Mouse (Mus musculus): Measurements from ENCODE around the gene Uvrag.

DNA sequence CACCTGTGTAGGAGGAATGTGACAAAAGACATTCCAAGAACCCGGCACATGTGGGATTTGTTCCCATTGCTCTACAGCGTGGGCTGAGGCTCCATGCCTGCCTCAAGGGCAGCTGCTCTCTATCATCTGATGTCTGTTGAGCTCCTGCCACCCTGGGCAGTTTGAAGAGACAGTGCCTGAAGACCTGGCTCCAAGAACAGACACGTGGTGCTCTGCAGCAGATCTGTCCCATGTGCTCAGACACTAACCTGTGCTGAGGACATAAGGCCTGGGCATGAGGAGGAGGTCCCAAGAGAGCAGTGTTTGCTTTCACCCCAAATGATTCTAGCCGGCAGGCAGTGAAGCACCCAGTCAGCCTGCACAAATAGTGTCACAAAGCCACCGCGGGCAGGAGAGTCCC lies 27.8 kb upstream of the Uvrag start:
- TF ChIP-seq POLR2AphosphoS5 (IDR thresholded peaks at IDR 0.05; ENCODE audit: insufficient replicate concordance, low read depth, low read length): no peak
- TF ChIP-seq GATA1 (IDR thresholded peaks at IDR 0.05; ENCODE audit: borderline replicate concordance, low read length): no peak

Measured in G1E (cell line).